Mouse (Mus musculus) CH12.LX (cell line): ENCODE results near the gene Tsn.

Source experiments
- CTCF ChIP-seq, 2 experiments: IDR thresholded peaks in 1 of 2; conservative IDR thresholded peaks in 1 of 2; 2 replicates each; pipeline ENCODE4 v1.5.1; 2011 to 2012; ENCODE audit warnings: low read depth in 2 of 2, low read length in 2 of 2, improper control_type of control experiment in 1 of 2, inconsistent platforms in 1 of 2, mild to moderate bottlenecking in 1 of 2, moderate library complexity in 1 of 2
- IRF4 ChIP-seq: IDR thresholded peaks from 2 replicates; pipeline ENCODE4 v1.6.1; 2014; ENCODE audit warnings: low read depth, mild to moderate bottlenecking, inconsistent platforms, low read length, improper control_type of control experiment
- KAT2A ChIP-seq: IDR thresholded peaks from 2 replicates; pipeline ENCODE4 v1.6.1; 2012; ENCODE audit warnings: low read length, improper control_type of control experiment, inconsistent platforms; ENCODE audit not compliant: insufficient replicate concordance
- MAX ChIP-seq: IDR thresholded peaks from 2 replicates; pipeline ENCODE4 v1.6.1; 2011; ENCODE audit warnings: low read length, improper control_type of control experiment
- POLR2A ChIP-seq: IDR thresholded peaks from 2 replicates; pipeline ENCODE4 v1.6.1; 2011; ENCODE audit warnings: low read depth, mild to moderate bottlenecking, improper control_type of control experiment, low read length
- POLR2AphosphoS2 ChIP-seq: IDR thresholded peaks from 2 replicates; pipeline ENCODE4 v1.6.1; 2011; ENCODE audit warnings: low read depth, low read length, improper control_type of control experiment
- SMC3 ChIP-seq: IDR thresholded peaks from 2 replicates; pipeline ENCODE4 v1.6.1; 2011; ENCODE audit warnings: low read depth, low read length, improper control_type of control experiment
- UBTF ChIP-seq: IDR thresholded peaks from 2 replicates; pipeline ENCODE4 v1.6.1; 2012; ENCODE audit warnings: low read depth, mild to moderate bottlenecking, inconsistent platforms, low read length, improper control_type of control experiment, moderate library complexity
- USF1 ChIP-seq: IDR thresholded peaks from 2 replicates; pipeline ENCODE4 v1.6.1; 2014; ENCODE audit warnings: low read depth, mild to moderate bottlenecking, inconsistent platforms, low read length, improper control_type of control experiment
- USF2 ChIP-seq: conservative IDR thresholded peaks from 2 replicates; pipeline ENCODE4 v1.6.1; 2011; ENCODE audit warnings: low read depth, low read length, improper control_type of control experiment
- ZNF384 ChIP-seq: IDR thresholded peaks from 2 replicates; pipeline ENCODE4 v1.6.1; 2012; ENCODE audit warnings: low read depth, low read length, improper control_type of control experiment, inconsistent platforms

DNA sequence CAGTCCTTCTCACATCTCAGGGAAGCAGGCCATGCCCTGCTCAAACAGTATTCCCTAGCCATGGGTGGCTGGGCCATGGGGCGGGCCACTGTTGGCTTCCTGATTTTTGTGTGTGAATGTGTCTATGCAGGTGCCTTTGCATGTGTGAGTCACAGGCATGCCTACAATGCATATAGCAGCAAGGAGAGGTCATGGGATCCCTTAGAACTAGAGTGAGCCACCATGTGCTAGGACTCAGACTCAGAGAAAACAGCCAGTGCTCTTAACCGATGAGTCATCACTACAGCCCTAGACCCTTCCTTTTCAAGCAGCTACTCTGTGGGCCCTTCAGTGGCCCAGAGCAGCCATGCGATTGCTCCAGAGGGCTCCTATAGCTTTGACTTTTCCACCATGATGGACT, 17.3 kb downstream of the Tsn start:
- no peak for TF ChIP-seq POLR2A
- TF ChIP-seq SMC3, result no peak
- TF ChIP-seq USF2, result no peak
- TF ChIP-seq UBTF, result no peak
- no peak for TF ChIP-seq CTCF (conservative IDR thresholded peaks at IDR 0.05 in 1 of 2, IDR thresholded peaks at IDR 0.05 in 1 of 2; ENCODE audit: low read depth in 2 of 2, low read length in 2 of 2)
- no peak for TF ChIP-seq POLR2AphosphoS2
- no peak for TF ChIP-seq KAT2A
- no peak for TF ChIP-seq IRF4
- TF ChIP-seq MAX, result no peak
- TF ChIP-seq ZNF384, result no peak
- TF ChIP-seq USF1, result no peak
